Mouse (Mus musculus) hindbrain, embryonic 11.5 days (tissue): Measurements from ENCODE around the gene D030056L22Rik. TPM values are rescaled to one million over a fixed set of nuclear protein-coding genes. Genes with fewer than 3 reads are reported as not detected.

ENCODE experiments used
- ATAC-seq: fragments of 200-750 bp; cut with Nextera tagmentation; 2 replicates; pipeline ENCODE4 v1.8.0; 2017; ENCODE audit warnings: mild to moderate bottlenecking, moderate TSS enrichment, moderate library complexity; ENCODE audit not compliant: low FRiP score
- DNase-seq: peaks from one replicate; pipeline ENCODE4 v3.0.0-alpha.2; 2015; ENCODE audit warnings: low spot score
- H3K27ac ChIP-seq: fragments of 300-500 bp; sonication (generic); 2 replicates; pipeline ENCODE4 v1.5.1; 2014; ENCODE audit warnings: mild to moderate bottlenecking, low read depth, low read length
- H3K27me3 ChIP-seq: fragments of 300-500 bp; sonication (generic); 2 replicates; pipeline ENCODE4 v1.6.1; 2014; ENCODE audit warnings: mild to moderate bottlenecking, low read length, moderate library complexity, mixed read lengths; ENCODE audit not compliant: control insufficient read depth, insufficient read depth
- H3K36me3 ChIP-seq: fragments of 300-500 bp; sonication (generic); 2 replicates; pipeline ENCODE4 v1.6.1; 2014; ENCODE audit warnings: mild to moderate bottlenecking, low read length, moderate library complexity, mixed read lengths; ENCODE audit not compliant: control insufficient read depth, insufficient read depth
- H3K4me1 ChIP-seq: fragments of 300-500 bp; sonication (generic); replicated peaks from 2 replicates; pipeline ENCODE4 v1.6.1; 2014; ENCODE audit warnings: low read length, mixed read lengths; ENCODE audit not compliant: control insufficient read depth, insufficient read depth
- H3K4me2 ChIP-seq: fragments of 300-500 bp; sonication (generic); replicated peaks from 2 replicates; pipeline ENCODE4 v1.6.1; 2014; ENCODE audit warnings: mild to moderate bottlenecking, low read depth, low read length
- H3K4me3 ChIP-seq: fragments of 300-500 bp; sonication (generic); 2 replicates; pipeline ENCODE4 v1.5.1; 2014; ENCODE audit warnings: low read depth, low read length
- H3K9ac ChIP-seq: fragments of 300-500 bp; sonication (generic); 2 replicates; pipeline ENCODE4 v1.6.1; 2014; ENCODE audit warnings: low read depth, low read length
- H3K9me3 ChIP-seq: fragments of 300-500 bp; sonication (generic); 2 replicates; pipeline ENCODE4 v1.6.1; 2016; ENCODE audit warnings: low read length; ENCODE audit not compliant: control insufficient read depth
- WGBS: fragments of 180-500 bp; shearing (Covaris S2); extraction: QIAGEN DNeasy Blood & Tissue Kit; methylation state at CpG from one replicate; pipeline ENCODE4 v1.1.7; 2014; 5-methylcytosine and 5-hydroxymethylcytosine counted together
- polyA plus RNA-seq: library from polyadenylated mRNA; unstranded; fragments of >200 nt; fragmentation: Nextera tagmentation; extraction: Ambion mirVana; gene quantifications from 2 replicates; pipeline ENCODE4 v1.2.1, GENCODE M21; 2014

The D030056L22Rik gene
- 78.6 and 92.3 TPM in 2 replicates for polyA plus RNA-seq

DNA sequence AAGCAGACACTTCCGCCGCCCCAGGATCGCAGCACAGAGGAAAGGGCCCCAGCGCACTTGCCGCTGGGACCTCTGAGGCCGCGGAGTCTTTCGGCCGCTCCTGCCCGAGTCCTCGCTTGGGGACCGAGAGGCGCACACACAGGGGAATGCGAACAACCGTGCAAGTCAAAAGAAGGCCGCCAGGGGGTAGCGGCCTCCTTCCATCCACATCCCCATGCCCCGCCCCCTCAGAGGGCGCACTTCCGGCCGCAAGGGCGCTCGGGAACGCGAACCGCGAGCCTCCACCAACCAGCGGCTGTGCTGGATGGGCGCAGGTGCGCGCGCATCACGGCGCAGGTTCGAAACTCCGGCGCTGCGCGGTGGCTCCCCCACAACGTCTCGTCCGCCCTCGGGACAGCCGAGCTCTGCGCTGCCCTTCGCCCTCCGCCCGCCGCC is at the start of gene D030056L22Rik:
Gene D030056L22Rik, plus strand, starts transcription at position 328 of the 435 bp plus-strand sequence.
- WGBS: under 1% methylated on average over 47 of the region's 49 CpGs
- Histone ChIP-seq H3K27ac (peak within 1 kb of the TSS; percentile 90), H3K4me3 (peak within 1 kb of the TSS; percentile 68), H3K4me2 (peak within 1 kb of the TSS; percentile 49), H3K36me3 (no peaks in the 10 kb centered on the region), H3K9me3 (no peaks in the 10 kb centered on the region), H3K27me3 (no peaks in the 10 kb centered on the region), H3K4me1 (no peaks in the 10 kb centered on the region; the same call in 1 of the 2 replicates), H3K9ac (peak within 1 kb of the TSS; percentile 71)
- DNase-seq (peak; percentile 99), ATAC-seq (peak; percentile 98)

DNA sequence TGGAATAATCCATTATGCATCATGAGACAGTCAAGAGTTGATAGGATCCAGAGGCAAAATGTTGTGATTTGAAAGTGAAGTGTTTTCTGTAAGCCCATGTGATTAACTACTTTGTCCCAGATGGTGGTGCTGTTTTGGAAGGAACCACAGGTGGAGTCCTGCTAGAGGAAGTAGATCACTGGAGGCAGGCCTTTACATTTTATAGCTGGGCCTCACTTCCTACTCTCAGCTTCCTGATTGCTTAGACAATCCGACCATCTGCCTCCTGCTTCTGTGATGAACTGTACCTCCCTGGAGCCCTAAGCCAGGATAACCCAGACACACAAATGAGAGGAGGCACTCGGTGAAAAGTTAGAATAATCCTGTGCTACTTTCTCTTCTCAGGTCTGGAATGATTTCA is 49.1 kb upstream of the D030056L22Rik start:
- Histone ChIP-seq H3K27ac (no peak overlapping the region), H3K36me3 (no peaks in the 10 kb centered on the region), H3K9ac (no peak overlapping the region), H3K4me3 (no peak overlapping the region), H3K27me3 (no peaks in the 10 kb centered on the region), H3K4me2 (no peak overlapping the region), H3K9me3 (no peaks in the 10 kb centered on the region), H3K4me1 (no peaks in the 10 kb centered on the region)
- ATAC-seq: no peak
- DNase-seq: no peak
- WGBS: 85% methylated on average over 2 of the region's 2 CpGs

DNA sequence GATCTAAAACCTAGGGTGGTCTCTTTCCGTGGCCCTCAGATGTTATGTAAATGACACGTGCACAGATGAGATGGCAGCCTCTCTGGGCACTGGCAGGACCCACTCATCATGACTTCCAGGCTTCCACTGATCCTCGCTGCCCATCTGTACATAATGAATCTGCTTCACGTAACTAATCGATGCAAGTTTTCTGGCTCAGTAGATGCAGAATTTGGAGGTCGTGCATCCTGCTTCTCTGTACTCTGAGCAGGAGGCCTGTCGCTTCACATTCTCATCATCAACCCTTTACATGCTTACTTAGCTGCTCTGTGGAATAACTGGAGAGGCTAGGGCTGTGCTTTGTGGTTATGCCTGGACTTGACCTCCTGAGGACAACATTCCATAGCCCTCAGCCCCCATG is 46.0 kb upstream of the D030056L22Rik start:
- H3K9ac ChIP-seq: no peak overlapping the region
- H3K27me3 ChIP-seq: no peaks in the 10 kb centered on the region
- no peak overlapping the region for H3K4me3 ChIP-seq
- 78% methylated on average over 7 of the region's 7 CpGs for WGBS
- H3K36me3 ChIP-seq: no peaks in the 10 kb centered on the region
- H3K27ac ChIP-seq: no peak overlapping the region
- H3K4me1 ChIP-seq: no peaks in the 10 kb centered on the region
- DNase-seq (no peak), ATAC-seq (no peak)
- no peaks in the 10 kb centered on the region for H3K9me3 ChIP-seq
- no peak overlapping the region for H3K4me2 ChIP-seq

DNA sequence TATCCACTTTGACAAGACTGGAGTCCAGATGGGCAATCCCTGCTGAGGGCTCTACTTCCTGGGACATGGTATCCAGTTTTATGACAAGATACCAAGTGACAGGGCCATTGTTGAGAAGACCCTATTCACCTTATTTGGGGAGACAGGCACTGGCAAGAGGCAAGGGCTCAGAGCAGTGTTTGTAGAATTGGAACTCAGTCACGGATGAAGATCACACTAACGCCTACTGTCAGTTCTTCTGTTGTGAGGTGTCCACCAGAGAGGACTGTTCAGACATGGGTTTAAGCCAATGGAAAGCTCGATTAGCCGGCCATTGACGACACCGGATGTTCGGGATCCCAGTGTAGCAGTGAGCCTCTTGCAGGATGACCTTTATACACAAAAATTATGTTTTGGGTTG is 43.4 kb upstream of the D030056L22Rik start:
- 91% methylated on average over 7 of the region's 7 CpGs for WGBS
- Histone ChIP-seq H3K4me2 (no peak overlapping the region), H3K27ac (no peak overlapping the region), H3K9ac (no peak overlapping the region), H3K9me3 (no peaks in the 10 kb centered on the region), H3K4me1 (peaks cover 7% of the 10 kb centered on the region; the same call in 1 of the 2 replicates), H3K36me3 (no peaks in the 10 kb centered on the region), H3K4me3 (no peak overlapping the region), H3K27me3 (no peaks in the 10 kb centered on the region)
- ATAC-seq (no peak), DNase-seq (no peak)

DNA sequence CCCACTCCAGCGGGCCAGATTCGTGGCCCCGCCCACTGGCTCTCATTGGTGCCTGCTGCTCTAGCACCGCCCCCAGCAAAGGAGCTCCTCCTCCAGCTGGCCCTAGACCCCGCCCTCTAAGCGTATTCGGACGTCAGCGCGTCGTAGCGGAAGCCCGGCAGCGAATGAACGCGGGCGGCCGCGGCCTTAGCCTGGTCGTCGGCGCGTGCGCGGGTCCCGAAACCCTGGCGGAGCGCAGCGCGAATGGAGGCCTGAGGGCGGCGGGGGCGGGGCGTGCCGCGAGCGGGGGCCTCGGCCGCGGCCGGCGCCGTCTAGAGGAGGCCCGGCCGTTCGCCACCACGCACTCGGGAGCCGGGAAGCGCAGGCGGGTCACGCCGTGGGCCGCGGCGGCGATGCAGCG is 42.4 kb upstream of the D030056L22Rik start, which contains the start of gene Carnmt1:
Gene Carnmt1, plus strand, starts transcription at position 157 of the 400 bp plus-strand sequence.
- peak; percentile 99 for DNase-seq
- Histone ChIP-seq H3K4me1 (peaks cover 7% of the 10 kb centered on the region; the same call in 1 of the 2 replicates), H3K27ac (peak within 1 kb of the TSS; percentile 62), H3K27me3 (no peaks in the 10 kb centered on the region), H3K4me3 (peak within 1 kb of the TSS; percentile 75), H3K36me3 (no peaks in the 10 kb centered on the region), H3K9me3 (no peaks in the 10 kb centered on the region), H3K4me2 (peak within 1 kb of the TSS; percentile 49), H3K9ac (peak within 1 kb of the TSS; percentile 81)
- ATAC-seq: peak; percentile 97
- WGBS: under 1% methylated on average over 54 of the region's 58 CpGs

DNA sequence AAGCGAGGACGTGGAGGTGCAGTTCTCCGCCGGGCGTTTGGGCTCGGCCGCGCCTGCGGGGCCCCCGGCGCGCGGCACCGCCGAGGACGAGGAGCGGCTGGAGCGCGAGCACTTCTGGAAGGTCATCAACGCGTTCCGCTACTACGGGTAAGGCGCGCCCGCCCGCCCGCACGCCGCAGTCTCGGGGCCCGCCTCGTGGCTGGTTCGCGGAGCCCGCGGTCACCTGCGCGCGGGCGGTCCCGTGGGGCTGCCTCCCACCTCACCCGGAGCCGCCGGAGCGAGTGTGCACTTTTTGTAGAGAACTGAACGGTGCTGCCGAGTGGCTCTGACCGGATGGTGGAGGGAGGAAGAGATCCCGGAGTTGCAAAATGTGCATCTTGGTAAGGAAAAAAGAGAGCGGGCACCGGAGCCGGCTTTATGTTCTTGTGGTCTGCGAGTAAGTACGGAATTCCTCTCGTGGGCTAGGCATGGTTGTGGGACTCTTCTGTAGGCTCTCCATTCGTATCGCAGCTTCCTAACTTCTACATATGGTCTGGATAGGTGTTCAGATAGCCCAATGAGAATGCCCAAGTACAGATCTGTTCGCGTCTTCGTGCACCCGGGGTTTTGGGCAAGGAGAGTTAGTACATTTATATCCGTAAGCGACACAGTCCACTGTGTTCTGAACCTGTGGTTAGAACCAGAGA is 41.8 kb upstream of the D030056L22Rik start:
- H3K4me3 ChIP-seq: peak overlapping the region; percentile 75
- peak; percentile 65 for DNase-seq
- H3K4me1 ChIP-seq: peaks cover 7% of the 10 kb centered on the region; the same call in 1 of the 2 replicates
- no peaks in the 10 kb centered on the region for H3K36me3 ChIP-seq
- H3K4me2 ChIP-seq: peak overlapping the region; percentile 49
- under 1% methylated on average over 58 of the region's 64 CpGs for WGBS
- peak; percentile 1 for ATAC-seq
- H3K27ac ChIP-seq: peak overlapping the region; percentile 62
- peak overlapping the region; percentile 81 for H3K9ac ChIP-seq
- H3K27me3 ChIP-seq: no peaks in the 10 kb centered on the region
- no peaks in the 10 kb centered on the region for H3K9me3 ChIP-seq

DNA sequence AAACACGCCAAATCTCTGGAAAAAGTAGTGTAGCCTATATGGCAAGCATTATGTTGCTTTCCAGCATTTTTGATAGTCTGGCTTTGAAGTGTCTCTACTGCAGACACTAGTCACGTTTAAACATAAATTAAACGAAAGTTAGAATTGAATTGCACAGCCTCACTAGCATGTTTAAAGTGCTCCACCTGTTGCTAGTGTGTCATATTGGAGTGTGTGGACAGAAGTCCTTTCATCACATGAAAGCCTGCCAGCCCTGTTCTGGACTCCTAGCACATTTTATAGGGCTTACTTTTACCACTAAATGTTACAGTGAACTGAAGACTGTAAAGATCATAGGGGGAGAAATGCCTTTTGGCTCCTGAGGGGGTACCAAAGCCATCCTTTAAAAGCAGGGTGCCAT is 40.5 kb upstream of the D030056L22Rik start:
- H3K36me3 ChIP-seq: no peaks in the 10 kb centered on the region
- H3K4me3 ChIP-seq: 0 out of 2 replicates have a peak overlapping the region, but pooled peaks have one; percentile 10
- 62% methylated on average over 3 of the region's 3 CpGs for WGBS
- no peaks in the 10 kb centered on the region for H3K27me3 ChIP-seq
- DNase-seq (no peak), ATAC-seq (no peak)
- no peak overlapping the region for H3K27ac ChIP-seq
- no peak overlapping the region for H3K9ac ChIP-seq
- H3K4me2 ChIP-seq: 0 out of 2 replicates have a peak overlapping the region, but pooled peaks have one; percentile 14
- H3K4me1 ChIP-seq: peaks cover 7% of the 10 kb centered on the region; the same call in 1 of the 2 replicates
- no peaks in the 10 kb centered on the region for H3K9me3 ChIP-seq

DNA sequence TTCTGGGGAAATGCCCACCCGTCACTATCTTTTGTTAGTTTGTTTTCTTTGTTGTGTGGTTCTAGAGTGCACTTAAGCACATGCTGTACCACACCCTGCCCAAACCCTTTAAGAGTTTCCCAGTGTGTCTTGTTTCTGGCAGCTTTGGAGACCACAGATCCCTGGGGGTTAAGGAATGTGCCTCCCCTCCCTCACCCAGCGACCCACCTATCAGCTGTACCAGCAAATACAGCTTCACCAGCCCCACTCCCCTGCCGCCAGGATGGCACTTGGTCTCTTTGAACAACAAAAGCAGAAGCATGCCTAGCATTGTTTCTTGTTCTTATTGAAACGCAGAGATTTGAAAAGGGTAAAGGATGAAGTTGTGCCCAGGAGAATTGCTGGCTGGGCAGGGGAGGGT is 39.9 kb upstream of the D030056L22Rik start:
- no peak overlapping the region; the same call in 1 of the 2 replicates for H3K9ac ChIP-seq
- H3K4me3 ChIP-seq: no peak overlapping the region
- no peak overlapping the region for H3K27ac ChIP-seq
- DNase-seq (no peak), ATAC-seq (no peak)
- no peaks in the 10 kb centered on the region for H3K27me3 ChIP-seq
- 25% methylated on average over 4 of the region's 4 CpGs for WGBS
- peak overlapping the region; percentile 3; the same call in 1 of the 2 replicates for H3K4me2 ChIP-seq
- no peaks in the 10 kb centered on the region for H3K9me3 ChIP-seq
- H3K36me3 ChIP-seq: no peaks in the 10 kb centered on the region
- peaks cover 7% of the 10 kb centered on the region; the same call in 1 of the 2 replicates for H3K4me1 ChIP-seq

DNA sequence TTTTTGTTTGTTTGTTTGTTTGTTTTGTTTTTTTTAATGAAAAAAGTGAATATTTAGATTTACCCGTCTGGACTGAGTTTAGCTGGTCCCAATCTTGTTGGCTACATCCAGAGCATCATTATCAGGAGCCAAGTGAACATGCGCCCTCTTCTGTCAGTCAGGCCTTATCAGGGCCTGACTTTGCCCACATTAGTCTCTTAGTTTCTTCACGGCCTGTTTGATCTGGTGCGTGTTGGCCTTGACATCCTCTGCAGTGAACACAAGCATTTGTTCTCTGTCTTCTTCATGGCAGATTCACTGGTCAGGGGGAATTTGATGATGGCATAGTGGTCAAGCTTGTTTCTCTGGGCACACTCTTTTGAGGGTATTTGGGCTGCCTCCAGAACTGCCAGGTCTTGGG is 30.9 kb upstream of the D030056L22Rik start:
- H3K27me3 ChIP-seq: no peaks in the 10 kb centered on the region
- ATAC-seq: no peak
- DNase-seq: no peak
- H3K27ac ChIP-seq: no peak overlapping the region
- no peak overlapping the region for H3K9ac ChIP-seq
- H3K4me3 ChIP-seq: no peak overlapping the region
- H3K36me3 ChIP-seq: no peaks in the 10 kb centered on the region
- H3K9me3 ChIP-seq: no peaks in the 10 kb centered on the region
- 74% methylated on average over 4 of the region's 4 CpGs for whole genome bisulfite sequencing
- no peak overlapping the region for H3K4me2 ChIP-seq
- H3K4me1 ChIP-seq: no peaks in the 10 kb centered on the region
